Mouse (Mus musculus) bone marrow, adult 2 months (tissue): Measurements from ENCODE around the gene Eef1akmt3.
A peak's percentile ranks its signal among the peaks of the same experiment; 100 is the strongest.

Experiments used
- CTCF ChIP-seq: fragments of 200-500 bp; IDR thresholded peaks from 2 replicates; pipeline ENCODE4 v1.5.1; 2011; ENCODE audit warnings: low read length, control low read depth; ENCODE audit not compliant: control insufficient read depth, insufficient read depth
- POLR2A ChIP-seq: fragments of 200-500 bp; IDR thresholded peaks from 2 replicates; pipeline ENCODE4 v1.6.1; 2011; ENCODE audit warnings: low read depth, mild to moderate bottlenecking, control low read depth, low read length, borderline replicate concordance; ENCODE audit not compliant: control insufficient read depth

- TF ChIP-seq POLR2A, result peak; percentile 56; the same call in 1 of the 2 replicates
- TF ChIP-seq CTCF, result no peak
These were observed 22.0 kb upstream of the Eef1akmt3 start, which contains the start of gene Cdk4 for GRCm38 (mm10) chr10:127063239-127063872.
